Mouse (Mus musculus) CH12.LX (cell line): ENCODE results near the gene Tnnc2.

ENCODE experiments used
- CTCF ChIP-seq, 2 experiments: IDR thresholded peaks in 1 of 2; conservative IDR thresholded peaks in 1 of 2; 2 replicates each; pipeline ENCODE4 v1.5.1; 2011 to 2012; ENCODE audit warnings: low read depth in 2 of 2, low read length in 2 of 2, improper control_type of control experiment in 1 of 2, inconsistent platforms in 1 of 2, mild to moderate bottlenecking in 1 of 2, moderate library complexity in 1 of 2
- E2F4 ChIP-seq: IDR thresholded peaks from 2 replicates; pipeline ENCODE4 v1.6.1; 2011; ENCODE audit warnings: low read depth, low read length, improper control_type of control experiment; ENCODE audit not compliant: insufficient replicate concordance
- EP300 ChIP-seq: IDR thresholded peaks from 2 replicates; pipeline ENCODE4 v1.6.1; 2011; ENCODE audit warnings: low read length, improper control_type of control experiment
- MAFK ChIP-seq: IDR thresholded peaks from 2 replicates; pipeline ENCODE4 v1.6.1; 2011; ENCODE audit warnings: low read length, improper control_type of control experiment; ENCODE audit not compliant: insufficient replicate concordance
- MXI1 ChIP-seq: IDR thresholded peaks from 2 replicates; pipeline ENCODE4 v1.6.1; 2011; ENCODE audit warnings: mild to moderate bottlenecking, low read depth, low read length, improper control_type of control experiment
- MYC ChIP-seq: IDR thresholded peaks from 2 replicates; pipeline ENCODE4 v1.6.1; 2011; ENCODE audit warnings: low read depth, mild to moderate bottlenecking, improper control_type of control experiment, low read length
- POLR2A ChIP-seq: IDR thresholded peaks from 2 replicates; pipeline ENCODE4 v1.6.1; 2011; ENCODE audit warnings: low read depth, mild to moderate bottlenecking, improper control_type of control experiment, low read length
- SMC3 ChIP-seq: IDR thresholded peaks from 2 replicates; pipeline ENCODE4 v1.6.1; 2011; ENCODE audit warnings: low read depth, low read length, improper control_type of control experiment
- TCF12 ChIP-seq: IDR thresholded peaks from 2 replicates; pipeline ENCODE4 v1.6.1; 2014; ENCODE audit warnings: low read depth, mild to moderate bottlenecking, inconsistent platforms, low read length, improper control_type of control experiment
- ZC3H11A ChIP-seq: IDR thresholded peaks from 2 replicates; pipeline ENCODE4 v1.6.1; 2012; ENCODE audit warnings: low read depth, mild to moderate bottlenecking, inconsistent platforms, low read length, improper control_type of control experiment

GRCm38 (mm10) chr2:164806614-164807013 is 26.8 kb upstream of the Tnnc2 start:
- no peak for TF ChIP-seq E2F4
- TF ChIP-seq EP300 = no peak
- TF ChIP-seq CTCF (conservative IDR thresholded peaks at IDR 0.05 in 1 of 2, IDR thresholded peaks at IDR 0.05 in 1 of 2; ENCODE audit: low read depth in 2 of 2, low read length in 2 of 2) = no peak
- no peak for TF ChIP-seq ZC3H11A
- no peak for TF ChIP-seq SMC3
- no peak for TF ChIP-seq TCF12
- TF ChIP-seq MYC = no peak
- TF ChIP-seq MAFK = no peak
- no peak for TF ChIP-seq POLR2A
- TF ChIP-seq MXI1 = no peak
